Mouse (Mus musculus): ENCODE data around the gene Nxn. TPM values are rescaled to one million over a fixed set of nuclear protein-coding genes. Genes with fewer than 3 reads are reported as not detected.

Gene Nxn
- polyA plus RNA-seq, 1 experiment from 2014 or later, result 23.2 TPM

GRCm38 (mm10) chr11:76210228-76210985, 188.5 kb downstream of the Nxn start:
- no peak overlapping the region for H3K4me3 ChIP-seq
- H3K27me3 ChIP-seq (replicated peaks), result no peaks in the 10 kb centered on the region
- H3K9me3 ChIP-seq, result no peaks in the 10 kb centered on the region
- H3K36me3 ChIP-seq, result peaks cover 83% of the 10 kb centered on the region
- no peak overlapping the region for H3K4me2 ChIP-seq
- no peak overlapping the region for H3K9ac ChIP-seq
- WGBS, result 80% methylated on average over 13 of the region's 13 CpGs
- no peak for ATAC-seq (ENCODE audit: extremely low read depth, insufficient number of reproducible peaks, low FRiP score, low TSS enrichment)
- peaks cover 3% of the 10 kb centered on the region; the same call in 1 of the 2 replicates for H3K4me1 ChIP-seq
- H3K27ac ChIP-seq (replicated peaks), result no peak overlapping the region

Other genes with a start within 250 kb of the Nxn start
- gene Vps53, start 219.5 kb downstream of the Nxn start, polyA plus RNA-seq (2015; fragmentation: Nextera tagmentation; extraction: Ambion mirVana), result 28.4 and 31.8 TPM in 2 replicates
- 22.8 and 26.9 TPM in 2 replicates for gene Fam57a, start 219.5 kb downstream of the Nxn start, polyA plus RNA-seq (2015; fragmentation: Nextera tagmentation; extraction: Ambion mirVana)
- 0.91 and 1.5 TPM in 2 replicates for gene Dbil5, start 181.5 kb downstream of the Nxn start, polyA plus RNA-seq (2015; fragmentation: Nextera tagmentation; extraction: Ambion mirVana)
- 20.0 and 23.9 TPM in 2 replicates for gene Gemin4, start 181.5 kb downstream of the Nxn start, polyA plus RNA-seq (2015; fragmentation: Nextera tagmentation; extraction: Ambion mirVana)
- gene Mrm3, start 155.4 kb downstream of the Nxn start, polyA plus RNA-seq (2015; fragmentation: Nextera tagmentation; extraction: Ambion mirVana), result 21.1 and 24.2 TPM in 2 replicates
- gene Glod4, start 155.4 kb downstream of the Nxn start, polyA plus RNA-seq (2015; fragmentation: Nextera tagmentation; extraction: Ambion mirVana), result 114 and 126 TPM in 2 replicates
- gene Timm22, start 7.8 kb upstream of the Nxn start, polyA plus RNA-seq (2015; fragmentation: Nextera tagmentation; extraction: Ambion mirVana), result 78.6 and 92.4 TPM in 2 replicates
- gene Abr, start 223.2 kb upstream of the Nxn start, polyA plus RNA-seq (2015; fragmentation: Nextera tagmentation; extraction: Ambion mirVana), result 21.1 and 22.8 TPM in 2 replicates

Measured in heart, embryonic 13.5 days (tissue).